Mouse (Mus musculus) forebrain, embryonic 16.5 days (tissue): ENCODE results near the gene Ghrh. TPM values are rescaled to one million over a fixed set of nuclear protein-coding genes. Genes with fewer than 3 reads are reported as not detected.

Source experiments
- ATAC-seq: fragments of 200-750 bp; cut with Nextera tagmentation; 2 replicates; pipeline ENCODE4 v1.8.0; 2017; ENCODE audit warnings: mild to moderate bottlenecking, moderate library complexity
- H3K27ac ChIP-seq: fragments of 300-500 bp; sonication (generic); 2 replicates; pipeline ENCODE4 v1.5.1; 2014; ENCODE audit warnings: low read length, control low read depth
- H3K27me3 ChIP-seq: fragments of 300-500 bp; sonication (generic); replicated peaks from 2 replicates; pipeline ENCODE4 v1.6.1; 2014; ENCODE audit warnings: low read length; ENCODE audit not compliant: control insufficient read depth, insufficient read depth
- H3K36me3 ChIP-seq: fragments of 300-500 bp; sonication (generic); 2 replicates; pipeline ENCODE4 v1.6.1; 2014; ENCODE audit not compliant: control insufficient read depth, insufficient read depth
- H3K4me1 ChIP-seq: fragments of 300-500 bp; sonication (generic); replicated peaks from 2 replicates; pipeline ENCODE4 v1.6.1; 2014; ENCODE audit warnings: low read length; ENCODE audit not compliant: control insufficient read depth, insufficient read depth
- H3K4me2 ChIP-seq: fragments of 300-500 bp; sonication (generic); 2 replicates; pipeline ENCODE4 v1.6.1; 2014; ENCODE audit warnings: mild to moderate bottlenecking, low read length, control low read depth
- H3K4me3 ChIP-seq: fragments of 300-500 bp; sonication (generic); replicated peaks from 2 replicates; pipeline ENCODE4 v1.5.1; 2014; ENCODE audit warnings: mild to moderate bottlenecking, low read length, control low read depth
- H3K9ac ChIP-seq: fragments of 300-500 bp; sonication (generic); replicated peaks from 2 replicates; pipeline ENCODE4 v1.6.1; 2014; ENCODE audit warnings: low read depth, low read length, control low read depth
- H3K9me3 ChIP-seq: fragments of 300-500 bp; sonication (generic); 2 replicates; pipeline ENCODE4 v1.6.1; 2016; ENCODE audit warnings: low read length; ENCODE audit not compliant: control insufficient read depth
- WGBS: fragments of 180-500 bp; shearing (Covaris S2); extraction: QIAGEN DNeasy Blood & Tissue Kit; methylation state at CpG from one replicate; pipeline ENCODE4 v1.1.7; 2014; 5-methylcytosine and 5-hydroxymethylcytosine counted together
- polyA plus RNA-seq: library from polyadenylated mRNA; unstranded; fragments of >200 nt; fragmentation: Nextera tagmentation; extraction: Ambion mirVana; gene quantifications from 2 replicates; pipeline ENCODE4 v1.2.1, GENCODE M21; 2015

Ghrh gene
- polyA plus RNA-seq, 1 experiment from 2014 or later = 0.80 TPM

DNA sequence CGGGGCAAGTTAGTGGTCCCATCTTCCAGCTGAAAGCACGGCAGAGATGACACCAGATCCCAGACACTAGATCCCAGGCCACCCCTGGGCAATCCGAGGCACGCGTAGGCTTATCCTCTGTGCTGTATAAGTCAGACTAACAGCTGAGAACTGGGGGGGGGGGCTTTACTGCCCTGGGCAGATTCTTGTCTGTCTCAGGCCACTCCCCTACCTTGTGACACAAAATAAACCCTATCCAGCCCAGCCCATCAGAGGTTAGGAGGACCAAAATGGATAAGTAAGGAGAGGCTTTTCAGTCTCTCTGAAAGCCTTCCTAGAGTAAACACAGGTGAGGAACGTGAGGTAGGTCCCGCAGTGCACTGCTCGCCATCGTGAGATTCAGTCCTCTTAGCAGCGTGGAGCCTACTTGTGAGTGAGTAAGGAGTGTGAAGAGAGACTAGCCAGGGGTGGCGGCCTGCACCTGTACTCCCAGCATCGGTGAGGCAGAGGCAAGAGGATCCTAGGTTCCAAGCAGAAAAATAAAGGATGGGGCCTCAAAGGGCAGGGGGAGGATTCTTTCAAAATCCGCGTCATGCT lies 30.9 kb downstream of the Ghrh start:
- ATAC-seq = no peak
- no peaks in the 10 kb centered on the region for H3K9me3 ChIP-seq
- peaks cover 16% of the 10 kb centered on the region for H3K36me3 ChIP-seq
- H3K4me2 ChIP-seq = no peak overlapping the region
- no peak overlapping the region for H3K9ac ChIP-seq
- H3K27me3 ChIP-seq = no peaks in the 10 kb centered on the region
- H3K4me1 ChIP-seq = peaks cover 22% of the 10 kb centered on the region; the same call in 1 of the 2 replicates
- 86% methylated on average over 14 of the region's 14 CpGs for WGBS
- no peak overlapping the region for H3K27ac ChIP-seq
- H3K4me3 ChIP-seq = no peak overlapping the region

DNA sequence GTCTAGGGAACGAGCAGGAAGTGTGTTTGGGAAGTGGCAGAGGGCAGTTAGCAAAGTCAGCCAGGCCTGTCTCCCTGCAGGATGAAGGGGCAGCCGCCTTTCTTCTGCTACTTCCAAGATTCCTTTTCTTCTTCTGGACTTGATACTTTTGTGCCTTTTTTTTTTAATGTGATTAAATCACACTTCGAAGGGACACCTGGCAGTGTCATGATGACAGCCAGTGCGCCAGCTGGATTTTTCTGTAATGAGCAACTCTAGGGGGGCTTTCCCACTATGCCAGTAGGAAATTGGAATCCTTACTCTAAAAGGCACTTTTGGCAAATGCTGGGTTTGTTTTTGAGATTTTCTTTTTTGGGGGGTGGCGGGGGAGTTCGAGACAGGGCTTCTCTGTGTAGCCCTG lies 31.8 kb downstream of the Ghrh start:
- Histone ChIP-seq H3K4me2 (no peak overlapping the region), H3K27ac (no peak overlapping the region), H3K9ac (no peak overlapping the region), H3K4me3 (no peak overlapping the region), H3K36me3 (peaks cover 22% of the 10 kb centered on the region), H3K9me3 (no peaks in the 10 kb centered on the region), H3K4me1 (peaks cover 22% of the 10 kb centered on the region; the same call in 1 of the 2 replicates), H3K27me3 (no peaks in the 10 kb centered on the region)
- 57% methylated on average over 6 of the region's 6 CpGs for WGBS
- ATAC-seq = no peak

DNA sequence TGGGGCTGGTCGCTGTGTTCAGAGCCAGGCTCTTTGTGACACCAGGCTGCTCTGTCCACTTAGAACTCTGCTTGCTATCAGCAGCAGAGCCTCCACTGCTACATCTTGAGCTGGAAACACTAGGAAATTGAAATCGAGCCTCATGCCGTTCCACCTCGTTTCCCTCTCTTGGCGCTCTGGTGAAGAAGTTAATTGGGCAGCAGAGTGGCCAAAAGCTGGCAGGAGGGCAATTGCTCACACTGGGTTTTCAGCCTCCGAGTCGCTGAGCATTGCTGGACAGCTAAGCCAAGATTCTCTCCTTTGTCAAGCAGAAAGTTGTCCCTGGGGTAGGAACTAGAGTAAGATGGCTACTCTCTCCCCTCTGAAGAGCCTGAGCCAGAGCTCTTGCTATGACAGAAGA lies 33.0 kb downstream of the Ghrh start:
- no peak overlapping the region for H3K4me3 ChIP-seq
- no peak for ATAC-seq
- peak overlapping the region; percentile 37; the same call in 1 of the 2 replicates for H3K27ac ChIP-seq
- H3K27me3 ChIP-seq = no peaks in the 10 kb centered on the region
- WGBS = 39% methylated on average over 7 of the region's 7 CpGs
- no peak overlapping the region for H3K4me2 ChIP-seq
- peaks cover 26% of the 10 kb centered on the region for H3K36me3 ChIP-seq
- H3K4me1 ChIP-seq = peaks cover 17% of the 10 kb centered on the region; the same call in 1 of the 2 replicates
- no peak overlapping the region for H3K9ac ChIP-seq
- no peaks in the 10 kb centered on the region for H3K9me3 ChIP-seq

DNA sequence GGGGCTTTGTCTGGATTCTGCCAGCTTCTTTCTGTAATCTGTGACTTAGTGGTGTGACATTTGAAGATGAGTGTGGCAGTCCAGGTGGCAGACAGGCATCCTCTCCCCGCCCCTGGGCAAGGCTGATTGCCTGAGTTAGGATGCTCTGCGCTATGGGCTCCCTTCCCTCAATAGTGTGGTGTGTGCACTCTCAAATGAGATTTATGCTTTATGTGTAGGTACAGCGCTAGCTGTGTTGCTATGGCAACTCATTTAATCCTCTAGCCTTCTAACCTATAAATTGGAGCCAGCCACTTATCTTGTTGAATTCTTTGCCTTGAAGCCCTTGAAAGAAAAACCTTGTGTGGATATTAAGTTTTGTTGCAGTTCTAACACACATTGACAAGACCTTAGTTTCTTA lies 33.6 kb downstream of the Ghrh start:
- peak; percentile 42; the same call in 1 of the 2 replicates for ATAC-seq
- 38% methylated on average over 3 of the region's 3 CpGs for WGBS
- Histone ChIP-seq H3K27ac (peak overlapping the region; percentile 5; the same call in 1 of the 2 replicates), H3K4me2 (no peak overlapping the region), H3K27me3 (no peaks in the 10 kb centered on the region), H3K4me1 (peaks cover 20% of the 10 kb centered on the region), H3K4me3 (no peak overlapping the region), H3K9ac (no peak overlapping the region), H3K36me3 (peaks cover 26% of the 10 kb centered on the region), H3K9me3 (no peaks in the 10 kb centered on the region)

DNA sequence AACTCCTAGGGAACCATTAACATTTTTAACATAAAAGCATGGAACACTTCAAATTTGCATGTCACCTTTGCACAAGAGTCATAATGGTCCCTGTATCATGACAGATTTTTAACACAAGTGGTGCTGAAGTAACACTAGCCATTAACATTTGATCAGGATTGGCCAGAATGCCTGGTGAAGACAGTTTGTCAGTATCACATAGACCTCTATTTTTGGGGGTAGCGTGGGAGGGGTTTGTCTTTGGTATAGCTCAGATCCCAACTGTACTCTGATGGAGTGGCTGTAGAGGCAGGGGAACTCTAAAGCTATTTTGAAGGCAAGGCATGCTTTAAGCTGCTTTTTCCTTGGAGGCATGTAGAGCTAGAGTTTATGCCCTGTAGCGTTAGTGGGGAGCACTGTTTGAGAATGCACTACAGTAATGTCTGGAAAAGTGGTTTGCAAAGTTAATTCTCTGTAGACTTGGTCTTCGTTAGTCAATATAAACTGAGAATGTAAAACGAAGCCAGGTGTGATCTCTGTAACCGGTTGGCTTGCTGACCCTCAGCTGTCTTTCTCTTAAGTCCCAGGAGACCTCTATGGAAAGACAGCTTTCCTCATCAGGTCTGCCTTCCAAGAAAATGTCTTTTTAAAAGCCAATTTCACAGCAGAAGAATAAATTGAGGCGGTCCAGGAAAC lies 36.2 kb downstream of the Ghrh start:
- ATAC-seq = no peak
- Histone ChIP-seq H3K9ac (no peak overlapping the region), H3K36me3 (peaks cover 18% of the 10 kb centered on the region), H3K4me3 (no peak overlapping the region), H3K9me3 (no peaks in the 10 kb centered on the region), H3K27me3 (no peaks in the 10 kb centered on the region), H3K4me1 (peaks cover 34% of the 10 kb centered on the region), H3K27ac (no peak overlapping the region), H3K4me2 (no peak overlapping the region)
- WGBS = 79% methylated on average over 6 of the region's 6 CpGs

DNA sequence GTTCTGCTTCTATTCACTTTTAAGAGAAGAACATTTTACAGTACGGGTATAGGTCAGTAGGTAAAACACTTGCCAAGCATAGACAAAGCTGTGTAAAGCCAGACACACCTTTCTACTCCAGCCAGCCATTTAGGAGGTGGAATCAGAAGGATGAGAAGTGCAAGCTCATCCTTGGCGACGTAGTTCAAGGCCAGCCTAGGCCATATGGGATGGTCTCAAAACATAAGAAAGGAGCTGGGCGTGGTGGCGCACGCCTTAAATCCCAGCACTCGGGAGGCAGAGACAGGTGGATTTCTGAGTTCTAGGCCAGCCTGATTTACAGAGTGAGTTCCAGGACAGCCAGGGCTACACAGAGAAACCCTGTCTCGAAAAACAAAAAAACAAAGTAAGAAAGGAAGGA lies 37.7 kb downstream of the Ghrh start:
- H3K27me3 ChIP-seq = no peaks in the 10 kb centered on the region
- peaks cover 36% of the 10 kb centered on the region for H3K4me1 ChIP-seq
- WGBS = 97% methylated on average over 8 of the region's 8 CpGs
- no peak overlapping the region for H3K9ac ChIP-seq
- no peak for ATAC-seq
- no peak overlapping the region for H3K4me2 ChIP-seq
- no peak overlapping the region for H3K4me3 ChIP-seq
- H3K36me3 ChIP-seq = peaks cover 13% of the 10 kb centered on the region
- H3K27ac ChIP-seq = no peak overlapping the region
- H3K9me3 ChIP-seq = no peaks in the 10 kb centered on the region

DNA sequence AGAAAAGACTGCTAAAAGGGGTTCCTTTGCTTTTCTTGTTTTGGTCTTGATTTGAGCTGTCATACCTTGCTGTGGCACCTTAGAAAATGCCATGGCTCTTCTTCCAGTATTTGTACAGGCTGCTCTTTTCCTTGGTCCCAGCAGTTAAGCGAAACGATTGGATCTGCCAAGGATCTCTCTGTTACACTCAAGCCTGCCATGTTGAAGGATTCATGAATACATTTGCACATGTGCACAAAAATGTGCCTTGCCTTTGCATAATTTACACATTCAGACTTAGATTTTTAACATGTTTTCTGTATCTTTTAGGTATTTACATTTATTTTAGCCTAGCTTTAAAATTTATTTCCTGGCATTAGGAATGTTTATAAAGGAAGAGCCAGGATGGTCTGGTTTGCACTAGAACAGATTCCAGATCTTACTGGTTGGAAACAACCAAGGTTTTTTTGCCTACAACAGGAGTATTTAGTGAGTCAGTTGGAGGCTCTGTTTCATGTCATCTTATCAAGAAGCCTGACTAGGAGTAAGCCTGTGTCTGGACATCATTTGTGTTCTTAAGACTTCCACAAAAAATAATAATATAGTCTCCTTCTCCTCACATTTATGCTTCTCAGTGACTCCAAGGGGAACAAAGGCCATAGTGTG lies 38.9 kb downstream of the Ghrh start:
- H3K4me1 ChIP-seq = peaks cover 32% of the 10 kb centered on the region
- peak overlapping the region; percentile 40 for H3K27ac ChIP-seq
- H3K36me3 ChIP-seq = peaks cover 13% of the 10 kb centered on the region
- H3K4me2 ChIP-seq = no peak overlapping the region
- H3K4me3 ChIP-seq = no peak overlapping the region
- peak; percentile 50; the same call in 1 of the 2 replicates for ATAC-seq
- no peaks in the 10 kb centered on the region for H3K27me3 ChIP-seq
- H3K9ac ChIP-seq = no peak overlapping the region
- no peaks in the 10 kb centered on the region for H3K9me3 ChIP-seq
- WGBS = 45% methylated on average over 2 of the region's 2 CpGs

DNA sequence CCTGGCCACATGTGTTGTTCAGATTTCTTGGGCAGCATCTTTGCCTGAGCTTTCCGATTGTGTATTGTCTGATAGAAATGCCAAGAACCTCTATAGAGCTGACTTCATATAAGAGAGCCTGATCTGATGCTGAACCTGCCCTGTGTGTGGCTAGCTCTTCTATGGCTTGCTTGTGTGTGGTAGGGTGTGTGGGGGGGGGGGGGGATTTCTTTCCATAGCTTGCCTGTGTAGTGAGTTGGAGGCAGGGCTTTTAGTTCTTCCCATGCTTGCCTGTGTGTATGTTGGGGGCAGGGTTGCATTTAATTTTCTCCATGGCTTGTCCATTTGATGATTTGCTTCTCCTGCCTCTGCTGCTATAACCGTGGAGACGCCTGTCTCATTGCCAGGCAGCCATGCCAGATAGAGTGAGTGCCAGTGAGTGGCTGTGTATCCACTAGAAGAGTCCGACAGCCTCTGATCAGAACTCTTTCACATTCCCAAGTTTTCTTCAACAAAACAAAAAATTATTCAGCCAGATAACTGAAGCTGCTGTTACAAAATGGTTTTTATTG lies 39.5 kb downstream of the Ghrh start:
- Histone ChIP-seq H3K36me3 (peaks cover 13% of the 10 kb centered on the region), H3K9me3 (no peaks in the 10 kb centered on the region), H3K9ac (no peak overlapping the region), H3K27ac (peak overlapping the region; percentile 16), H3K4me3 (no peak overlapping the region), H3K4me2 (no peak overlapping the region), H3K4me1 (peaks cover 31% of the 10 kb centered on the region), H3K27me3 (no peaks in the 10 kb centered on the region)
- whole genome bisulfite sequencing = 41% methylated on average over 4 of the region's 4 CpGs
- peak; percentile 49 for ATAC-seq
